Mouse (Mus musculus) monocyte, adult 5-6 weeks (primary cell): ENCODE data around the gene Opn1sw. TPM values are rescaled to one million over a fixed set of nuclear protein-coding genes. Genes with fewer than 3 reads are reported as not detected.
"Not testable (repeated sequence)": the region's sequence is repeated elsewhere in the genome, so short reads cannot be mapped to it uniquely, and the experiment has no call there.

Source experiments
- ATAC-seq: fragments of 153-309, 156-312 bp; replicated peaks from 2 replicates; pipeline ENCODE4 v1.8.0; 2017; ENCODE audit warnings: mild to moderate bottlenecking; ENCODE audit not compliant: low TSS enrichment, insufficient number of reproducible peaks, severe bottlenecking, poor library complexity, low FRiP score
- total RNA-seq: library from RNA; stranded (forward); fragments of 200-1000, 200-491, 200-594 nt; gene quantifications from 3 replicates; pipeline ENCODE4 v1.2.3, GENCODE M21; 2017

Gene Opn1sw
- total RNA-seq, 1 experiment from 2014 or later, result not detected

DNA sequence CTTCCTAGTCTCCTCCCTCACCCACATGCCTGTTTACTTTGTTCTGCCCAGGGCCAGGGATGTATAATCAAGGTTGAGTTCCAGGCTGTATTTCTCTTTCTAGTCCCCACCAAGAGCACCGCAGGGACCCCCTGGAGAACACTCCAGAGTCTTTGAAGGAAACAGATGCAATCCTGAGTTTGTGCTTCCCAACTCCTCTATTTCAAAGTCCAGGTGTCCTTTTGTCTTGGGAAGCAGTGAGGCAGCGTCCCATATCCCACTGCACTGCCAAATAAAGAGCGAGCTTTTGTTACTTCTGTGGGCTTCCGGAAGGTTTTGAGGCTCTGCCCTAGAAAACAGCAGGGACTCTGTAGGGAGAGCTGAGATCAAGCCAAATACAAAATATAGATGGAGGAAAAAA, 11.6 kb upstream of the Opn1sw start:
- no peak for ATAC-seq

DNA sequence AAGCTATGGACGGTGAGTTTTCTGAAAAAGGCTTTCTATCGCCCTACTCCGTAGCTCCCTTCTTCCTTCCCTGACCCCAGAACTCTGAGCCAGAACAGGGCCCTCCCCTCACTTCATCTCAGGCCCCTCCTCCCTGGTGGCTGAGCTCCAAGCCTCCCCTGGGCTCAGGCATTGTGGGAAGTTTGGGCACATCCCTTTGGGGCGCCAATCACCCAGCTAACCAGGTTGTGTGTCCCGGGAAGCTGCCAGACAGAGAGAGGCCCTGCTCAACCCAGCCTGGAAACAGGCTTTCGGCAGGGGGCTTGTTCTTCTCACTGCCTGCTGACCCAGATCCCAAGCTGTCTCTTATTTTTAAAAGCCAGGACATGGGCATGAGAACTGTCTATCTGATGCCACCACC, 9.3 kb upstream of the Opn1sw start:
- no peak for ATAC-seq

- ATAC-seq, result no peak
These were observed 8.7 kb upstream of the Opn1sw start for GRCm38 (mm10) chr6:29396714-29397540.

- ATAC-seq, result no peak
These were observed 7.8 kb upstream of the Opn1sw start, which contains the start of gene Ccdc136 for GRCm38 (mm10) chr6:29395910-29396713. Gene Ccdc136 (plus strand): TSS chr6:29396309.

DNA sequence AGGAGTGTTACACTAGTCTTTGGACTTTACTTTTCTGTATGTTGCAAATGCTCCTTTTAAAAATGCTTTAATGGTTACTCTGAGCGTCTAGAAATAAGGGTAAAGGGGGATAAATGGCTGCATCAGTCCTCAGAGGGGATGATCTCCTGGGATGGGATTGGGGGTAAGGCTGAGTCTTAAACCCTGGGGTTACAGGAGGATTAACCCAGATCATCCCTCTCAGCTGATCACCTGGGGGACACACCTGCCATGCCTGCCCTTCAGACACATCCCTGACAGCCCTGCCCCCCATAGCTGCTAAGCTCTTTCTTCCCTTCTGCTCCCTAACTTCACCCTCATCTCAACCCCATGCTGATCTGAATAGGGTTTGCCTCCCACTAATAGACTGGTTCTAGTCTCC, 6.0 kb upstream of the Opn1sw start:
- no peak for ATAC-seq

- no peak for ATAC-seq
These were observed 3.5 kb upstream of the Opn1sw start for GRCm38 (mm10) chr6:29391802-29392201.

DNA sequence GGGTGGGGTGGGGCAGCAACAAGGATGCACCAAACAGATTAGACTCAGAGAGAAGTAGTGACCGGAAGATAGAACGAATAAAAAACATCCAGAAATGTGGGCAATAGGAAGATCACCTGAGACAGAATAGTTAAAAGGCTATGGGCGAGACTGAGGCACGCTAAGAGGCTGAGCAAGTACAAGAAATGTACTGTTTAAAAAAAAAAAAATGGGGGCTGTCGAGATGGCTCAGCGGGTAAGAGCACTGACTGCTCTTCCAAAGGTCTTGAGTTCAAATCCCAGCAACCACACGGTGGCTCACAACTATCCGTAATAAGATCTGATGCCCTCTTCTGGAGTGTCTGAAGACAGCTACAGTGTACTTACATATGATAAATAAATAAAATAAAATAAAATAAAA, 3.0 kb upstream of the Opn1sw start:
- ATAC-seq, result not testable (repeated sequence)

GRCm38 (mm10) chr6:29390500-29390899, 2.2 kb upstream of the Opn1sw start:
- ATAC-seq, result not testable (repeated sequence)

GRCm38 (mm10) chr6:29389425-29389824, 1.2 kb upstream of the Opn1sw start:
- no peak for ATAC-seq

- ATAC-seq, result no peak
These were observed 375 bp upstream of the Opn1sw start for GRCm38 (mm10) chr6:29388606-29389080.

DNA sequence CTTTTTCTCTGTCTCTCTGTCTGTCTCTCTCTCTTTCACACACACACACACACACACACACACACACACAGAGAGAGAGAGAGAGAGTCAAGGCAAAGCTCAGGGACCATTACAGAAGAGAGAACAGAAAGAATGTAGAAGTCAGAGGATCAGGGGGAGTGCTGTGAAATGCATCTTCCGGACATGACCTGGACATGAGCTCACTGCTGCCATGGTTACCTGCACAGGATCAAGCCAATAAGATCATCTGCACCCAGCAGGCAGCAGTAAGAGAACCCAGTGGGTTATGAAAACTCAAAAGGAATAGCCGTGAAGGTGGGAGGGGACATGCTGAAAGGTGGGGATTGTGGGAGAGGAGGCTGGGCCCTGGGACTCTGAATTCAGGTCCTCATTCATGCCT, 5.8 kb downstream of the Opn1sw start:
- no peak for ATAC-seq

- no peak for ATAC-seq
These were observed 8.3 kb downstream of the Opn1sw start for GRCm38 (mm10) chr6:29379954-29380353.

DNA sequence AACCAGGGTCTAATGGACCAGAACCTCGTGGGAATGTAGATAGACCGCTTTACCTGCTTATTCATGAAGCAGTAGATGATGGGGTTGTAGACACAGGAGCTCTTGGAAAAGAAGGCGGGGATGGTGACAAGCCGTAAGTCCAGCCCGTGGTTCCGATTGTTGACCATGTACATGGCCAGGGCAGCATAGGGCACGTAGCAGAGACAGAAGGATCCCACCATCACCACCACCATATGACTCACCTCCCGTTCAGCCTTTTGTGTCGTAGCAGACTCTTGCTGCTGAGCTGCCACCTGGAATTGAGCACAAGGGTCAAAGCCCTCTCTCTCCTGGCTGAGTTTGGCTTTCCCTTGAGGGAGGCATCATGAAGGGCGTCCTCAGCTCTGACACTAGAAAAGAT, 9.6 kb downstream of the Opn1sw start:
- ATAC-seq, result no peak

DNA sequence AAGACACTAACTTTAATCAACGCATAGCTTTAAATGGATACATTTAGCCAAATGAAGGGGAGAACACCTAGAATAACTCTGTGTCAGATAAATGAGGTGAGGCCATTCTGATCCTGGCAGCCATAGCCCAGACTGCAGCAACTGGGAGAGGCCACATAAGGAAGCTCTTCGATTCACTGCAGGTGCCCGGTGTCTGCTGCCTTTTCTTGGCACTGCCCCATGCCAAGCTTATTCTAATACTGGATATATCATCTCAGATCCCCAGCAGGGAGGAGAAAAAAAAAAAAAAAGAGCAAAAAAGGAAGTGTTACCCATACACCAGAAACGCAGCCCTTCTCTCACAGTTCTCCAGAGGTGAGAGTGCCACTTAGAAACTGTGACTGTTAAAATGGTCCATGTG, 10.9 kb downstream of the Opn1sw start:
- ATAC-seq, result no peak

DNA sequence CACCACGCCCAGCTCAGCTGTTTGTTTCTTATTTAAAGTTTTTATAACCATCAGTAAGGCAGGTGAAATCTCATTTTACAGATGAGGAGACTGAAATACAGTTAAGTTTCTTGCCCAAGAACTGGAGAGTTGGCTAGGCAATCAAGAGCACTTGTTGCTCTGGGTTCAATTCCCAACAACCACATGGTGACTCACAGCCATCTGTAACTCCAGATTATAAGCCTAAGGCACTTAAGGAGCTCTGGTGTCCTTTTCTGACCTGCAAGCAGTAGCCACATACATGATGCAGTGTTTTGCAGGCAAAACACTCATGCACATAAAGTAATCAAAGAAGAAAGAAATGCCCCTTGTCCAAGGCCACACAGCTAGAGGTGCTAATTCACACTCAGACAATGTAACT, 23.0 kb downstream of the Opn1sw start:
- ATAC-seq, result no peak

GRCm38 (mm10) chr6:29363129-29363515, 25.1 kb downstream of the Opn1sw start:
- no peak for ATAC-seq

- no peak for ATAC-seq
These were observed 25.8 kb downstream of the Opn1sw start for GRCm38 (mm10) chr6:29362246-29363128.

GRCm38 (mm10) chr6:29360211-29360610, 28.1 kb downstream of the Opn1sw start:
- ATAC-seq, result no peak

DNA sequence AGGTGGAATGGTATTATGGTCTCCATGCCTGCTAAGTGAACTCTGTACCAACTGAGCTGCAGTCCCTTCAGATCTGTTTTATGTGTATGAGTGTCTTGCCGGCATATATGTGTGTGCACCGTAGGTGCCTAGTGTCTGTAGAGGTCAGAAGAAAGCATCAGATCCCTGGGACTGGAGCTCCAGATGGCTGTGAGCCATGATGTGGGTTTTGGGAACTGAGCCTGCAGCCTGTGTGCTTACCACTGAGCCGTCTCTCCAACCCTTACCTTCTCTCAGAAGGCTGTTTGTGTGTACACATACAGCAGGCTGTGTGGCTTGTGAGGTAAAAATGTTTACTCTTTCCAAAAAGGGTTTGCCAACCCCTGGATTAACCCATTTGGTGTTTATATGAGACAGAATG, 28.9 kb downstream of the Opn1sw start:
- ATAC-seq, result no peak
